Comparison of ENCODE assay signal across 8 mouse cellular contexts in the genomic region with DNA sequence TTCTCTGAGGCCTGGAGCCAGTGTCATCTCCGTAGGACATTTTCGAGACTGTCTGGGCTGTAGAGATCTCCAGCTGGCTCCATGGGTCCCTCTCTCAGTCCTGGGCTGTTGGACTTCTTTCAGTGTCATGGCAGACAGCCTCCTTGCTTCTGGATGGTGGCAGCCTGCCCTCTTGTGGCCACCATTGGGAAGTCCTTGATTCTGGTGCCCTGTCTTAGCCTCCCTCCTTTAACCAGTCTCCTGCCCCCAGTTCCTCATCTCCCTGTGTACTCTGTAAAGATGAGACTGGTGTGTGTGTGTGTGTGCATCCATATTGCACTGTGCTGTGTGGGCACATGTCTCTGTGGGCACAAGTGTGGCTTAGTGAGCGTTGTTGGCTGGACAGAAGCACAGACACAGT. TPM values are rescaled to one million over a fixed set of nuclear protein-coding genes. Genes with fewer than 3 reads are reported as not detected.
DNase-seq lines count a peak whose midpoint lies in the region; ATAC-seq and TF ChIP-seq lines count a peak whose summit lies in the region.

No protein-coding gene starts in this region.

- TF ChIP-seq POLR2A in heart, adult 2 months (IDR thresholded peaks at IDR 0.05; ENCODE audit: insufficient read depth, low read depth, low read length) = no peak

- 66% methylated on average over 3 of the region's 3 CpGs for WGBS in heart, adult 2 months
- 63% methylated on average over 3 of the region's 3 CpGs for WGBS in heart, embryonic 12.5 days
- 80% methylated on average over 3 of the region's 3 CpGs for WGBS in midbrain, embryonic 16.5 days

- H3K4me1 ChIP-seq in heart, adult 2 months (ENCODE audit: control insufficient read depth, insufficient read depth, low read length) = no peaks in the 10 kb centered on the region
- no peaks in the 10 kb centered on the region for H3K4me1 ChIP-seq in heart, embryonic 12.5 days (replicated peaks)
- H3K4me1 ChIP-seq in midbrain, embryonic 16.5 days (ENCODE audit: control insufficient read depth, insufficient read depth, low read length) = no peaks in the 10 kb centered on the region

- ATAC-seq in heart, embryonic 12.5 days (ENCODE audit: insufficient number of reproducible peaks, low FRiP score) = no peak
- peak; percentile 50 for ATAC-seq in midbrain, embryonic 16.5 days

- H3K4me3 ChIP-seq in heart, adult 2 months = no peak overlapping the region
- no peak overlapping the region for H3K4me3 ChIP-seq in heart, embryonic 12.5 days
- no peak overlapping the region for H3K4me3 ChIP-seq in left cerebral cortex, adult 2 months
- H3K4me3 ChIP-seq in midbrain, embryonic 16.5 days (ENCODE audit: low read depth, low read length) = no peak overlapping the region

- no peaks in the 10 kb centered on the region for H3K9me3 ChIP-seq in heart, embryonic 12.5 days (replicated peaks)
- no peaks in the 10 kb centered on the region for H3K9me3 ChIP-seq in midbrain, embryonic 16.5 days (replicated peaks; ENCODE audit: control insufficient read depth, low read length, poor library complexity, severe bottlenecking)

- H3K9ac ChIP-seq in heart, adult 2 months (ENCODE audit: low read depth, low read length) = no peak overlapping the region
- H3K9ac ChIP-seq in heart, embryonic 12.5 days = no peak overlapping the region
- H3K9ac ChIP-seq in midbrain, embryonic 16.5 days (ENCODE audit: low read depth, low read length) = no peak overlapping the region

- peak; percentile 33 to 50 for DNase-seq in heart, adult 2 months
- DNase-seq in R1 (ENCODE audit: low read depth, low spot score) = peak; percentile 60
- peak; percentile 73 to 78 for DNase-seq in cerebellum, postnatal 36 days
- peak; percentile 68 for DNase-seq in heart, postnatal 4 days
- peak; percentile 65 to 68 for DNase-seq in left cerebral cortex, adult 2 months (ENCODE audit: extremely low spot score in 1 of 2, low spot score in 2 of 2)
- peak; percentile 24 to 50 for DNase-seq in thymus, postnatal 10 days (ENCODE audit: low spot score in 2 of 2)

- intact Hi-C loops in heart, adult 2 months (cut with DNase I) = loop anchor here (5.0 kb wide), 1 partner anchor 141 kb away; no protein-coding TSS in a partner anchor
- intact Hi-C loops in left cerebral cortex, adult 2 months (cut with DNase I) = loop anchor here (2.0 to 5.0 kb wide), 2 partner anchors 42 to 126 kb away; no protein-coding TSS in a partner anchor

- no peak for TF ChIP-seq EP300 in heart, adult 2 months (IDR thresholded peaks at IDR 0.05; ENCODE audit: insufficient read depth, low read depth, low read length)

- H3K27ac ChIP-seq in heart, adult 2 months = no peak overlapping the region
- H3K27ac ChIP-seq in heart, embryonic 12.5 days (ENCODE audit: poor library complexity, severe bottlenecking) = no peak overlapping the region
- H3K27ac ChIP-seq in left cerebral cortex, adult 2 months = no peak overlapping the region
- H3K27ac ChIP-seq in midbrain, embryonic 16.5 days (ENCODE audit: low read length) = no peak overlapping the region

- no peaks in the 10 kb centered on the region for H3K36me3 ChIP-seq in heart, adult 2 months (ENCODE audit: control insufficient read depth, insufficient read depth, low read length)
- no peaks in the 10 kb centered on the region for H3K36me3 ChIP-seq in heart, embryonic 12.5 days
- peaks cover 44% of the 10 kb centered on the region for H3K36me3 ChIP-seq in midbrain, embryonic 16.5 days (ENCODE audit: control insufficient read depth, insufficient read depth, low read length)

- no peaks in the 10 kb centered on the region for H3K79me2 ChIP-seq in heart, adult 2 months (replicated peaks; ENCODE audit: control insufficient read depth, insufficient read depth, low read length)

- no peaks in the 10 kb centered on the region for H3K27me3 ChIP-seq in heart, adult 2 months (ENCODE audit: control insufficient read depth, insufficient read depth, low read length)
- no peaks in the 10 kb centered on the region for H3K27me3 ChIP-seq in heart, embryonic 12.5 days (replicated peaks)
- H3K27me3 ChIP-seq in midbrain, embryonic 16.5 days (ENCODE audit: control insufficient read depth, insufficient read depth, low read depth, low read length) = no peaks in the 10 kb centered on the region

- H3K4me2 ChIP-seq in heart, embryonic 12.5 days = no peak overlapping the region
- no peak overlapping the region for H3K4me2 ChIP-seq in midbrain, embryonic 16.5 days (ENCODE audit: low read length)

- peak; percentile 77 for TF ChIP-seq CTCF in heart, adult 2 months (IDR thresholded peaks at IDR 0.05)
- TF ChIP-seq CTCF in left cerebral cortex, adult 2 months (IDR thresholded peaks at IDR 0.05) = peak; percentile 80

RNA-seq across cellular contexts. Expression of gene Crmp1, which starts 46.6 kb away (rescaled TPM):
- under 1 TPM; 0.55 to 0.77 TPM for total RNA-seq in heart, adult 2 months (2021)
- 0.59 and 0.97 TPM in 2 replicates for polyA plus RNA-seq in heart, adult 2 months (2012; rRNA removed)
- 9.7 and 11.8 TPM in 2 replicates for polyA plus RNA-seq in heart, embryonic 12.5 days (2016; fragmentation: Nextera tagmentation; extraction: Ambion mirVana)
- total RNA-seq in heart, postnatal 4 days (2021) = 10 to 100 TPM; 10.1 to 11.2 TPM
- 100 to 1,000 TPM; 186 to 190 TPM for total RNA-seq in left cerebral cortex, adult 2 months (2021)
- polyA plus RNA-seq in midbrain, embryonic 16.5 days (2015; fragmentation: Nextera tagmentation; extraction: Ambion mirVana) = 977 and 1,010 TPM in 2 replicates

RNA-seq across cellular contexts. Expression of gene Evc, which starts 48.3 kb away (rescaled TPM):
- total RNA-seq in heart, adult 2 months (2021) = 1 to 10 TPM; 5.2 to 5.8 TPM
- 6.5 and 7.8 TPM in 2 replicates for polyA plus RNA-seq in heart, adult 2 months (2012; rRNA removed)
- 6.4 and 7.9 TPM in 2 replicates for polyA plus RNA-seq in heart, embryonic 12.5 days (2016; fragmentation: Nextera tagmentation; extraction: Ambion mirVana)
- total RNA-seq in heart, postnatal 4 days (2021) = 1 to 10 TPM; 7.0 to 7.4 TPM
- total RNA-seq in left cerebral cortex, adult 2 months (2021) = 10 to 100 TPM in 1 of 2 experiments, 1 to 10 TPM in 1; 8.2 to 11.1 TPM
- 3.5 and 3.6 TPM in 2 replicates for polyA plus RNA-seq in midbrain, embryonic 16.5 days (2015; fragmentation: Nextera tagmentation; extraction: Ambion mirVana)

RNA-seq across cellular contexts. Expression of gene Evc2, which starts 49.9 kb away (rescaled TPM):
- 1 to 10 TPM; 4.3 to 4.9 TPM for total RNA-seq in heart, adult 2 months (2021)
- polyA plus RNA-seq in heart, adult 2 months (2012; rRNA removed) = 8.3 and 9.5 TPM in 2 replicates
- 11.6 and 12.2 TPM in 2 replicates for polyA plus RNA-seq in heart, embryonic 12.5 days (2016; fragmentation: Nextera tagmentation; extraction: Ambion mirVana)
- total RNA-seq in heart, postnatal 4 days (2021) = 1 to 10 TPM; 6.5 to 8.1 TPM
- total RNA-seq in left cerebral cortex, adult 2 months (2021) = 10 to 100 TPM; 15.3 to 17.0 TPM
- 5.0 and 5.3 TPM in 2 replicates for polyA plus RNA-seq in midbrain, embryonic 16.5 days (2015; fragmentation: Nextera tagmentation; extraction: Ambion mirVana)

Comparison
In these comparisons a context has a peak if more than half of its experiments do, and no peak if none do; other contexts are left out.
1. RNA of gene Crmp1, which starts 46.6 kb away (total RNA-seq): 186 to 190 TPM in left cerebral cortex, adult 2 months; 10.1 to 11.2 TPM in heart, postnatal 4 days and 0.55 to 0.77 TPM in heart, adult 2 months; every median in the first group is over 10 times any median in the second.
2. Peak in every context shown above with its lines, with median percentiles within 50 percentile points of each other: DNase-seq.